Mouse (Mus musculus) MEL (cell line): ENCODE data around the gene Zfp326. TPM values are rescaled to one million over a fixed set of nuclear protein-coding genes. Genes with fewer than 3 reads are reported as not detected.

Experiments used
- DNase-seq: peaks from one replicate; pipeline ENCODE4 v3.0.0; 2011; ENCODE audit warnings: low read depth, low spot score
- H3K27ac ChIP-seq: 2 replicates; pipeline ENCODE4 v1.5.1; 2012; ENCODE audit warnings: low read depth, mild to moderate bottlenecking, control low read depth, low read length, moderate library complexity; ENCODE audit not compliant: control insufficient read depth
- H3K27me3 ChIP-seq, 2 experiments: fragments of 150-350 bp in 1 of 2; sonication (generic) in 1 of 2; 2 replicates each; pipeline ENCODE4 v1.6.1; 2012; ENCODE audit warnings: low read length in 2 of 2, mild to moderate bottlenecking in 2 of 2, improper control_type of control experiment in 1 of 2, moderate library complexity in 1 of 2; ENCODE audit not compliant: insufficient read depth in 2 of 2, control insufficient read depth in 1 of 2
- H3K36me3 ChIP-seq, 2 experiments: 2 replicates each; pipeline ENCODE4 v1.6.1; 2012 to 2014; ENCODE audit warnings: low read length in 2 of 2, improper control_type of control experiment in 1 of 2, inconsistent platforms in 1 of 2, mild to moderate bottlenecking in 1 of 2; ENCODE audit not compliant: insufficient read depth in 2 of 2, control insufficient read depth in 1 of 2
- H3K4me1 ChIP-seq, 2 experiments: fragments of 150-350 bp in 1 of 2; sonication (generic) in 1 of 2; 2 replicates each; pipeline ENCODE4 v1.6.1; 2012; ENCODE audit warnings: low read length in 2 of 2, improper control_type of control experiment in 1 of 2, mild to moderate bottlenecking in 1 of 2; ENCODE audit not compliant: insufficient read depth in 2 of 2, control insufficient read depth in 1 of 2
- H3K4me3 ChIP-seq, 2 experiments: fragments of 150-350 bp in 1 of 2; sonication (generic) in 1 of 2; 2 replicates each; pipeline ENCODE4 v1.5.1; 2012; ENCODE audit warnings: low read depth in 2 of 2, low read length in 2 of 2, mild to moderate bottlenecking in 2 of 2, moderate library complexity in 2 of 2, control low read depth in 1 of 2, improper control_type of control experiment in 1 of 2; ENCODE audit not compliant: control insufficient read depth in 1 of 2, insufficient read depth in 1 of 2
- H3K79me2 ChIP-seq: 2 replicates; pipeline ENCODE4 v1.6.1; 2012; ENCODE audit warnings: mild to moderate bottlenecking, low read length, moderate library complexity; ENCODE audit not compliant: control insufficient read depth, poor library complexity, insufficient read depth
- H3K9ac ChIP-seq: 2 replicates; pipeline ENCODE4 v1.6.1; 2012; ENCODE audit warnings: low read depth, mild to moderate bottlenecking, control low read depth, low read length, moderate library complexity; ENCODE audit not compliant: control insufficient read depth, poor library complexity, severe bottlenecking
- H3K9me3 ChIP-seq: fragments of 150-350 bp; sonication (generic); replicated peaks from 2 replicates; pipeline ENCODE4 v1.6.1; 2012; ENCODE audit warnings: mild to moderate bottlenecking, low read length, improper control_type of control experiment, moderate library complexity; ENCODE audit not compliant: insufficient read depth
- CHD2 ChIP-seq: IDR thresholded peaks from 2 replicates; pipeline ENCODE4 v1.6.1; 2011; ENCODE audit warnings: low read length, improper control_type of control experiment
- CTCF ChIP-seq, 3 experiments: IDR thresholded peaks in 2 of 3; conservative IDR thresholded peaks in 1 of 3; 2 replicates each; pipeline ENCODE4 v1.5.1; 2011 to 2012; ENCODE audit warnings: low read length in 3 of 3, low read depth in 2 of 3, mild to moderate bottlenecking in 2 of 3, improper control_type of control experiment in 1 of 3, inconsistent platforms in 1 of 3, mixed read lengths in 1 of 3, moderate library complexity in 1 of 3; ENCODE audit not compliant: control insufficient read depth in 1 of 3, insufficient read depth in 1 of 3, poor library complexity in 1 of 3, severe bottlenecking in 1 of 3
- E2F4 ChIP-seq: IDR thresholded peaks from 2 replicates; pipeline ENCODE4 v1.6.1; 2011; ENCODE audit warnings: low read depth, low read length, improper control_type of control experiment, borderline replicate concordance
- ELF1 ChIP-seq: IDR thresholded peaks from 2 replicates; pipeline ENCODE4 v1.6.1; 2014; ENCODE audit warnings: low read depth, mild to moderate bottlenecking, inconsistent platforms, low read length, improper control_type of control experiment, moderate library complexity
- GABPA ChIP-seq: IDR thresholded peaks from 2 replicates; pipeline ENCODE4 v1.6.1; 2012; ENCODE audit warnings: low read depth, mild to moderate bottlenecking, inconsistent platforms, low read length, improper control_type of control experiment, moderate library complexity
- GATA1 ChIP-seq: IDR thresholded peaks from 2 replicates; pipeline ENCODE4 v1.6.1; 2011; ENCODE audit warnings: low read depth, low read length, improper control_type of control experiment
- HCFC1 ChIP-seq: IDR thresholded peaks from 2 replicates; pipeline ENCODE4 v1.6.1; 2012; ENCODE audit warnings: low read depth, mild to moderate bottlenecking, inconsistent platforms, low read length, improper control_type of control experiment, moderate library complexity
- JUND ChIP-seq: IDR thresholded peaks from 2 replicates; pipeline ENCODE4 v1.6.1; 2011; ENCODE audit warnings: low read depth, mild to moderate bottlenecking, improper control_type of control experiment, low read length
- KAT2A ChIP-seq: conservative IDR thresholded peaks from 2 replicates; pipeline ENCODE4 v1.6.1; 2012; ENCODE audit warnings: low read depth, low read length, improper control_type of control experiment, inconsistent platforms
- MAFK ChIP-seq: IDR thresholded peaks from 2 replicates; pipeline ENCODE4 v1.6.1; 2011; ENCODE audit warnings: low read depth, mild to moderate bottlenecking, low read length, improper control_type of control experiment, borderline replicate concordance
- MAX ChIP-seq: IDR thresholded peaks from 2 replicates; pipeline ENCODE4 v1.6.1; 2011; ENCODE audit warnings: low read length, improper control_type of control experiment
- MAZ ChIP-seq: IDR thresholded peaks from 2 replicates; pipeline ENCODE4 v1.6.1; 2012; ENCODE audit warnings: low read depth, mild to moderate bottlenecking, inconsistent platforms, low read length, improper control_type of control experiment
- MXI1 ChIP-seq: IDR thresholded peaks from 2 replicates; pipeline ENCODE4 v1.6.1; 2011; ENCODE audit warnings: mild to moderate bottlenecking, low read depth, low read length, improper control_type of control experiment
- MYB ChIP-seq: IDR thresholded peaks from 2 replicates; pipeline ENCODE4 v1.6.1; 2011; ENCODE audit warnings: mild to moderate bottlenecking, low read depth, low read length, improper control_type of control experiment
- MYC ChIP-seq: IDR thresholded peaks from 2 replicates; pipeline ENCODE4 v1.6.1; 2011; ENCODE audit warnings: low read depth, mild to moderate bottlenecking, low read length, improper control_type of control experiment, moderate library complexity
- NELFE ChIP-seq: IDR thresholded peaks from 2 replicates; pipeline ENCODE4 v1.6.1; 2011; ENCODE audit warnings: low read depth, low read length, improper control_type of control experiment
- NRF1 ChIP-seq: IDR thresholded peaks from 2 replicates; pipeline ENCODE4 v1.6.1; 2014; ENCODE audit warnings: low read depth, mild to moderate bottlenecking, inconsistent platforms, low read length, improper control_type of control experiment, moderate library complexity; ENCODE audit not compliant: poor library complexity, insufficient read depth, severe bottlenecking
- POLR2AphosphoS2 ChIP-seq: IDR thresholded peaks from 2 replicates; pipeline ENCODE4 v1.6.1; 2011; ENCODE audit warnings: low read length, improper control_type of control experiment
- POLR2AphosphoS5 ChIP-seq: IDR thresholded peaks from 2 replicates; pipeline ENCODE4 v1.6.1; 2012; ENCODE audit warnings: low read depth, borderline replicate concordance, mild to moderate bottlenecking, inconsistent platforms, low read length, moderate library complexity, mixed read lengths
- RCOR1 ChIP-seq: IDR thresholded peaks from 2 replicates; pipeline ENCODE4 v1.6.1; 2012; ENCODE audit warnings: low read depth, mild to moderate bottlenecking, inconsistent platforms, low read length, improper control_type of control experiment
- SIN3A ChIP-seq: IDR thresholded peaks from 2 replicates; pipeline ENCODE4 v1.6.1; 2012; ENCODE audit warnings: low read length, improper control_type of control experiment, inconsistent platforms
- SMC3 ChIP-seq: IDR thresholded peaks from 2 replicates; pipeline ENCODE4 v1.6.1; 2011; ENCODE audit warnings: low read depth, low read length, improper control_type of control experiment
- TAL1 ChIP-seq: IDR thresholded peaks from 2 replicates; pipeline ENCODE4 v1.6.1; 2012; ENCODE audit warnings: mild to moderate bottlenecking, inconsistent platforms, low read length, moderate library complexity, mixed read lengths
- TBP ChIP-seq: IDR thresholded peaks from 2 replicates; pipeline ENCODE4 v1.8.0; 2011; ENCODE audit warnings: low read depth, low read length, improper control_type of control experiment
- TCF12 ChIP-seq: IDR thresholded peaks from 2 replicates; pipeline ENCODE4 v1.6.1; 2014; ENCODE audit warnings: low read depth, mild to moderate bottlenecking, inconsistent platforms, low read length, improper control_type of control experiment, moderate library complexity
- ZKSCAN1 ChIP-seq: IDR thresholded peaks from 2 replicates; pipeline ENCODE4 v1.6.1; 2012; ENCODE audit warnings: low read depth, mild to moderate bottlenecking, inconsistent platforms, low read length, improper control_type of control experiment, moderate library complexity
- polyA plus RNA-seq, 2 experiments: library from polyadenylated mRNA; stranded (reverse) in 1 of 2; unstranded in 1 of 2; fragments of >175 nt in 1 of 2; fragments of >200 nt in 1 of 2; gene quantifications; 2 replicates each; pipeline versions ENCODE4 v1.2.1 to v1.2.4; 2012; ENCODE audit warnings: low replicate concordance in 2 of 2, low read depth in 1 of 2; ENCODE audit not compliant: insufficient read length in 2 of 2, insufficient read depth in 1 of 2, missing spikeins in 1 of 2
- total RNA-seq: library from RNA; depleted of rRNA; stranded (reverse); fragments of 300-350 nt; gene quantifications from 2 replicates; pipeline ENCODE4 v1.2.3, GENCODE M21; 2012

The Zfp326 gene
- total and polyA plus RNA-seq, 3 experiments = 6.4 to 17.6 TPM; not detected in 1

DNA sequence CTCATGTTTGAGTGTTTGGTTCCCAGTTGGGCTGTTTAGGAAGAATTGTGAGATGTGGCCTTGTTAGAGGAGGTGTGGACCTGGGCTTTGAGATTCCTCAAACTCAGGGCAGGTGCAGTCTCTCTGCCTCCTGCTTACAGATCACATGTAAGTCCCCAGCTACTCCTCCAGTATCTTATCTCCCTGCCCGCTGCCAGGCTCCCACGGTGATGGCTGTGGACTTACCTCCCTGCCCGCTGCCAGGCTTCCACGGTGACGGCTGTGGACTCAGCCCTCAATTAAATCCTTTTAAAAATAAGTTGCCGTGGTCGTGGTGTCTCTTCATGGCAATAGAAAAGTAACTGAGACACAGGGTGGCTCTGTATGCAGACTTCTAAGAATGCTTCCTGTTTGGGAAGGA, 3.4 kb upstream of the Zfp326 start:
- Histone ChIP-seq H3K9me3 (no peaks in the 10 kb centered on the region), H3K27me3 (no peaks in the 10 kb centered on the region), H3K27ac (no peak overlapping the region), H3K9ac (peak overlapping the region; percentile 29; the same call in 1 of the 2 replicates), H3K4me3 (peak overlapping the region; percentile 37 to 40; a peak in 2 of 4 replicates), H3K79me2 (peaks cover 12% of the 10 kb centered on the region), H3K36me3 (peaks cover 0 to 8% of the 10 kb centered on the region in 2 experiments; a peak in 2 of 4 replicates), H3K4me1 (peaks cover 14 to 16% of the 10 kb centered on the region in 2 experiments; a peak in 3 of 4 replicates)
- DNase-seq = peak; percentile 54
- TF ChIP-seq NELFE = 0 out of 2 replicates have a peak, but pooled peaks have one; percentile 25
- TF ChIP-seq POLR2AphosphoS2 = no peak

GRCm38 (mm10) chr5:105873774-105874173, 2.6 kb upstream of the Zfp326 start:
- no peak for TF ChIP-seq MAZ
- no peak for TF ChIP-seq RCOR1
- TF ChIP-seq GATA1 = no peak
- TF ChIP-seq ZKSCAN1 = no peak
- no peak for TF ChIP-seq NELFE
- no peak for TF ChIP-seq MYB
- no peak for TF ChIP-seq CTCF (IDR thresholded peaks at IDR 0.05 in 2 of 3, conservative IDR thresholded peaks at IDR 0.05 in 1 of 3; ENCODE audit: control insufficient read depth in 1 of 3, insufficient read depth in 1 of 3, low read depth in 2 of 3, low read length in 3 of 3, poor library complexity in 1 of 3, severe bottlenecking in 1 of 3)
- TF ChIP-seq E2F4 = no peak
- no peak for TF ChIP-seq GABPA
- no peak for TF ChIP-seq CHD2
- Histone ChIP-seq H3K9me3 (no peaks in the 10 kb centered on the region), H3K36me3 (peaks cover 0 to 16% of the 10 kb centered on the region in 2 experiments; a peak in 2 of 4 replicates), H3K27ac (no peak overlapping the region), H3K4me3 (no peak overlapping the region), H3K4me1 (peaks cover 15 to 16% of the 10 kb centered on the region in 2 experiments), H3K9ac (no peak overlapping the region), H3K79me2 (peaks cover 15% of the 10 kb centered on the region), H3K27me3 (no peaks in the 10 kb centered on the region)
- no peak for DNase-seq

- H3K79me2 ChIP-seq = peaks cover 15% of the 10 kb centered on the region
- H3K27ac ChIP-seq = no peak overlapping the region
- H3K4me3 ChIP-seq = no peak overlapping the region
- no peak overlapping the region for H3K9ac ChIP-seq
- DNase-seq = no peak
- H3K4me1 ChIP-seq = peaks cover 15 to 17% of the 10 kb centered on the region in 2 experiments
- no peaks in the 10 kb centered on the region for H3K27me3 ChIP-seq
- H3K9me3 ChIP-seq = no peaks in the 10 kb centered on the region
- H3K36me3 ChIP-seq = peaks cover 0 to 21% of the 10 kb centered on the region in 2 experiments; a peak in 2 of 4 replicates
- TF ChIP-seq TBP (no peak), JUND (no peak), MAX (no peak), MYC (no peak), ZKSCAN1 (no peak), NELFE (no peak), SMC3 (no peak), MYB (no peak), MAFK (no peak), ELF1 (no peak), MXI1 (no peak), KAT2A (no peak), SIN3A (no peak), HCFC1 (no peak), TCF12 (no peak), TAL1 (no peak), NRF1 (no peak), POLR2AphosphoS5 (no peak), CHD2 (no peak), RCOR1 (no peak)
Measured at GRCm38 (mm10) chr5:105874476-105874875, 1.9 kb upstream of the Zfp326 start.
